Mouse (Mus musculus) adrenal gland, postnatal 25 days (tissue): ENCODE data around the gene Gm45783. TPM values are rescaled to one million over a fixed set of nuclear protein-coding genes. Genes with fewer than 3 reads are reported as not detected.
"Not testable (repeated sequence)": the region's sequence is repeated elsewhere in the genome, so short reads cannot be mapped to it uniquely, and the experiment has no call there.

Source experiments
- DNase-seq: peaks from one replicate; pipeline ENCODE4 v3.0.0; 2021; ENCODE audit warnings: mixed read lengths
- long read RNA-seq: library from polyadenylated mRNA; stranded (forward); transcript quantifications from one replicate; pipeline ENCODE4 v2.0.0, GENCODE M21; 2021
- microRNA-seq, 2 experiments: library from miRNA; unstranded; fragments of <30 nt; microRNA quantifications; one replicate each; pipeline ENCODE4 v1.2.0; 2021
- total RNA-seq: library from RNA; stranded (reverse); gene quantifications from 2 replicates; pipeline ENCODE4 v1.2.3, GENCODE M21; 2021

Gm45783 gene
- 2.5 and 3.1 TPM in 2 replicates for total RNA-seq
- long read RNA-seq, partial matches to known transcripts, result 0 of 2 reads
- long read RNA-seq, other reads (novel, unspliced or antisense), result 2 of 2 reads

DNA sequence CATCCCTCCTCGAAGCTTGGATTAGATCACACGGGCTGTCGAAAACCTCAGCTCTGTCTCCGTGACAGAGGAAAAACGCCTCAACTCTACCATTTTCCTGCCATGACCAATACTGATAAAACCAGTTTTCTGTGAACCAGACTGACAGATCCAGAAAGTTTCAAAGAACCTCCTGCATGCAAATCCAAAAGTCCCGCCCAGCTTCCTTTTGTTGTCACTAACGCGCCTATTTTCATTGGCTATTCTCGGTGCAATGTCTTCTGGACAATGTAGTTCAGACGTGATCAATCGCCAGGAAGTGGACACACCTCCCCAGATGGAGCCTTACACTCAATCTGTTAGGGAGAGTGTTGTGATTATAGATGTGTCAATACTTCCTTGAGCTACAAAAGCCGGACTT is at the start of gene Gm45783:
Gm45783 (minus strand) TSS at position 143 of the 400 bp plus-strand sequence.
- DNase-seq, result not testable (repeated sequence)

DNA sequence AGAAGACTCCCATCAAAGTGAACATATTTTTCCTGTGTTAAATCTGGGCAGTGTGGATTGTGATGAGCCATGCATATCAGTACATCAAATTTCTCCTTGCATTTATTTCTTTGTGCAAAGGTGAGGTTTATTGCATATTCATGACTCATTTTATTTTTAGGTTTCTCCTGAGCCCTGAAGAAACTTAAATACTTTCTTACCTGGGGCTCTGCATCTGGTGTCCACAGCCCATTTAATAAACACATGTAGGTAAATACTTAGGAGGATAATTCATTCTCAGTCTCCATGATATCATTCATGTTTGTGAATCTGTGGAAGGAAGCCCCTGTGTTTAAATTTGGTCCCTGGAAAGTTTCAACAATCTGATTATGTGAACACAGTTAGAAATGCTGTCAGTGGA is 25.2 kb upstream of the Gm45783 start, which contains the start of gene Vmn2r31:
Vmn2r31 (minus strand) TSS at position 101 of the 400 bp plus-strand sequence.
- DNase-seq, result not testable (repeated sequence)

- DNase-seq, result not testable (repeated sequence)
Measured at GRCm38 (mm10) chr7:7337509-7337908, 36.9 kb downstream of the Gm45783 start, which contains the start of gene Vmn2r30. TSS of gene Vmn2r30 (minus strand) at chr7:7337609.

GRCm38 (mm10) chr7:7295595-7295994 is 78.8 kb downstream of the Gm45783 start:
- DNase-seq, result peak; percentile 30

Small RNA genes within 50 kb of the gene (microRNA-seq; reads per million reads assigned to microRNA genes)
- 3.2 to 3.4 reads per million in 2 experiments for gene Mir5620

Other genes with a start within 250 kb of the Gm45783 start
- 1.7 and 1.9 TPM in 2 replicates for gene Zfp773, start 237.8 kb downstream of the Gm45783 start, total RNA-seq
- 2.3 and 3.4 TPM in 2 replicates for gene Zfp418, start 203.2 kb downstream of the Gm45783 start, total RNA-seq
- 5.3 and 5.8 TPM in 2 replicates for gene Zfp772, start 164.6 kb downstream of the Gm45783 start, total RNA-seq
- gene Vmn2r29, start 127.2 kb downstream of the Gm45783 start, total RNA-seq, result 0.57 and 0.64 TPM in 2 replicates
- gene Gm45844, start 96.3 kb downstream of the Gm45783 start, total RNA-seq, result 4.0 and 4.4 TPM in 2 replicates
- gene Clcn4, start 73.7 kb downstream of the Gm45783 start, total RNA-seq, result 65.3 and 75.8 TPM in 2 replicates
- gene Vmn2r30, start 37.0 kb downstream of the Gm45783 start, total RNA-seq, result 0.24 and 0.67 TPM in 2 replicates
- gene Vmn2r31, start 25.1 kb upstream of the Gm45783 start, total RNA-seq, result not detected in 2 replicates
- gene Vmn2r32, start 105.4 kb upstream of the Gm45783 start, total RNA-seq, result not detected in 2 replicates
- not detected in 2 replicates for gene Vmn2r33, start 192.2 kb upstream of the Gm45783 start, total RNA-seq